Mouse (Mus musculus): ENCODE results near the gene Ykt6. TPM values are rescaled to one million over a fixed set of nuclear protein-coding genes. Genes with fewer than 3 reads are reported as not detected.
"Not testable (repeated sequence)": the region's sequence is repeated elsewhere in the genome, so short reads cannot be mapped to it uniquely, and the experiment has no call there.

Ykt6 gene
- polyA plus RNA-seq, 1 experiment from 2014 or later: 66.0 TPM

GRCm38 (mm10) chr11:5994880-5995279 lies 39.4 kb downstream of the Ykt6 start:
- no peak overlapping the region for H3K9ac ChIP-seq
- no peak overlapping the region for H3K4me2 ChIP-seq
- H3K36me3 ChIP-seq: no peaks in the 10 kb centered on the region
- peaks cover 4% of the 10 kb centered on the region for H3K4me1 ChIP-seq
- no peaks in the 10 kb centered on the region for H3K27me3 ChIP-seq
- H3K27ac ChIP-seq: no peak overlapping the region
- no peak overlapping the region for H3K4me3 ChIP-seq
- WGBS: 74% methylated on average over 3 of the region's 3 CpGs
- H3K9me3 ChIP-seq: no peaks in the 10 kb centered on the region
- no peak for ATAC-seq (ENCODE audit: insufficient number of reproducible peaks, insufficient read depth, low FRiP score, low TSS enrichment, low read depth)

- Histone ChIP-seq H3K4me2 (no peak overlapping the region), H3K27ac (no peak overlapping the region), H3K4me1 (peaks cover 15% of the 10 kb centered on the region), H3K9ac (no peak overlapping the region), H3K36me3 (no peaks in the 10 kb centered on the region), H3K4me3 (no peak overlapping the region), H3K27me3 (no peaks in the 10 kb centered on the region), H3K9me3 (no peaks in the 10 kb centered on the region)
- ATAC-seq (ENCODE audit: insufficient number of reproducible peaks, insufficient read depth, low FRiP score, low TSS enrichment, low read depth): no peak
- WGBS: 15% methylated on average over 8 of the region's 8 CpGs
Observed at GRCm38 (mm10) chr11:5995989-5996388, 40.5 kb downstream of the Ykt6 start.

GRCm38 (mm10) chr11:5998472-5998871 lies 43.0 kb downstream of the Ykt6 start:
- WGBS: 93% methylated on average over 2 of the region's 2 CpGs
- Histone ChIP-seq H3K4me3 (no peak overlapping the region), H3K4me2 (no peak overlapping the region), H3K27me3 (no peaks in the 10 kb centered on the region), H3K36me3 (no peaks in the 10 kb centered on the region), H3K27ac (no peak overlapping the region), H3K9ac (no peak overlapping the region), H3K4me1 (peaks cover 18% of the 10 kb centered on the region), H3K9me3 (no peaks in the 10 kb centered on the region)
- no peak for ATAC-seq (ENCODE audit: insufficient number of reproducible peaks, insufficient read depth, low FRiP score, low TSS enrichment, low read depth)

GRCm38 (mm10) chr11:5999832-6000771 lies 44.6 kb downstream of the Ykt6 start:
- Histone ChIP-seq H3K4me3 (no peak overlapping the region), H3K9ac (peak overlapping the region; percentile 44; the same call in 1 of the 2 replicates), H3K27me3 (peaks cover 14% of the 10 kb centered on the region), H3K9me3 (no peaks in the 10 kb centered on the region), H3K4me2 (peak overlapping the region; percentile 7; the same call in 1 of the 2 replicates), H3K36me3 (no peaks in the 10 kb centered on the region), H3K27ac (peak overlapping the region; percentile 60), H3K4me1 (peaks cover 20% of the 10 kb centered on the region)
- WGBS: 14% methylated on average over 8 of the region's 8 CpGs
- ATAC-seq (ENCODE audit: insufficient number of reproducible peaks, insufficient read depth, low FRiP score, low TSS enrichment, low read depth): peak; percentile 57; the same call in 1 of the 2 replicates

- peaks cover 20% of the 10 kb centered on the region for H3K4me1 ChIP-seq
- H3K4me3 ChIP-seq: no peak overlapping the region
- ATAC-seq (ENCODE audit: insufficient number of reproducible peaks, insufficient read depth, low FRiP score, low TSS enrichment, low read depth): no peak
- H3K36me3 ChIP-seq: no peaks in the 10 kb centered on the region
- peaks cover 17% of the 10 kb centered on the region for H3K27me3 ChIP-seq
- no peak overlapping the region for H3K9ac ChIP-seq
- H3K27ac ChIP-seq: no peak overlapping the region
- 81% methylated on average over 14 of the region's 14 CpGs for WGBS
- no peak overlapping the region for H3K4me2 ChIP-seq
- no peaks in the 10 kb centered on the region for H3K9me3 ChIP-seq
Observed at GRCm38 (mm10) chr11:6000961-6001682, 45.6 kb downstream of the Ykt6 start.

- Histone ChIP-seq H3K27ac (no peak overlapping the region), H3K36me3 (no peaks in the 10 kb centered on the region), H3K4me1 (peaks cover 20% of the 10 kb centered on the region), H3K27me3 (peaks cover 17% of the 10 kb centered on the region), H3K4me3 (no peak overlapping the region), H3K4me2 (no peak overlapping the region), H3K9me3 (no peaks in the 10 kb centered on the region), H3K9ac (no peak overlapping the region)
- ATAC-seq (ENCODE audit: insufficient number of reproducible peaks, insufficient read depth, low FRiP score, low TSS enrichment, low read depth): no peak
- WGBS: 73% methylated on average over 9 of the region's 9 CpGs
Observed at GRCm38 (mm10) chr11:6001981-6002649, 46.6 kb downstream of the Ykt6 start.

- H3K4me1 ChIP-seq: peaks cover 20% of the 10 kb centered on the region
- no peak overlapping the region for H3K27ac ChIP-seq
- H3K4me3 ChIP-seq: no peak overlapping the region
- no peaks in the 10 kb centered on the region for H3K9me3 ChIP-seq
- H3K4me2 ChIP-seq: no peak overlapping the region
- 47% methylated on average over 2 of the region's 2 CpGs for WGBS
- no peak overlapping the region for H3K9ac ChIP-seq
- no peak for ATAC-seq (ENCODE audit: insufficient number of reproducible peaks, insufficient read depth, low FRiP score, low TSS enrichment, low read depth)
- H3K27me3 ChIP-seq: peaks cover 17% of the 10 kb centered on the region
- no peaks in the 10 kb centered on the region for H3K36me3 ChIP-seq
Observed at GRCm38 (mm10) chr11:6003046-6003639, 47.6 kb downstream of the Ykt6 start.

GRCm38 (mm10) chr11:6005374-6006043 lies 50.0 kb downstream of the Ykt6 start:
- not testable (repeated sequence) for H3K27ac ChIP-seq; H3K4me1 ChIP-seq; H3K9me3 ChIP-seq; H3K4me2 ChIP-seq; ATAC-seq (ENCODE audit: insufficient number of reproducible peaks, insufficient read depth, low FRiP score, low TSS enrichment, low read depth); H3K4me3 ChIP-seq; H3K9ac ChIP-seq; H3K36me3 ChIP-seq
- peaks cover 23% of the 10 kb centered on the region for H3K27me3 ChIP-seq
- WGBS: 38% methylated on average over 1 of the region's 4 CpGs

- not testable (repeated sequence) for H3K9me3 ChIP-seq; H3K27ac ChIP-seq; H3K36me3 ChIP-seq; H3K4me1 ChIP-seq; ATAC-seq (ENCODE audit: insufficient number of reproducible peaks, insufficient read depth, low FRiP score, low TSS enrichment, low read depth)
- Histone ChIP-seq H3K27me3 (peaks cover 23% of the 10 kb centered on the region), H3K9ac (0 out of 2 replicates have a peak overlapping the region, but pooled peaks have one; percentile 52), H3K4me2 (peak overlapping the region; percentile 60), H3K4me3 (peak overlapping the region; percentile 41)
- WGBS: 2% methylated on average over 43 of the region's 44 CpGs
Observed at GRCm38 (mm10) chr11:6006351-6007009, 51.0 kb downstream of the Ykt6 start.

- H3K9me3 ChIP-seq; H3K36me3 ChIP-seq; H3K27ac ChIP-seq; ATAC-seq (ENCODE audit: insufficient number of reproducible peaks, insufficient read depth, low FRiP score, low TSS enrichment, low read depth); H3K9ac ChIP-seq; H3K4me1 ChIP-seq: not testable (repeated sequence)
- peaks cover 23% of the 10 kb centered on the region for H3K27me3 ChIP-seq
- peak overlapping the region; percentile 60 for H3K4me2 ChIP-seq
- H3K4me3 ChIP-seq: peak overlapping the region; percentile 41
- 3% methylated on average over 22 of the region's 49 CpGs for WGBS
Observed at GRCm38 (mm10) chr11:6007010-6007778, 51.7 kb downstream of the Ykt6 start.
